Mouse (Mus musculus) lung, postnatal 0 days (tissue): ENCODE results near the gene Slc19a2. TPM values are rescaled to one million over a fixed set of nuclear protein-coding genes. Genes with fewer than 3 reads are reported as not detected.

Experiments
- ATAC-seq: fragments of 200-750 bp; cut with Nextera tagmentation; 2 replicates; pipeline ENCODE4 v1.8.0; 2017; ENCODE audit warnings: moderate library complexity
- DNase-seq: peaks from one replicate; pipeline ENCODE4 v3.0.0-alpha.2; 2016; ENCODE audit warnings: low spot score
- H3K27ac ChIP-seq: fragments of 300-500 bp; sonication (generic); 2 replicates; pipeline ENCODE4 v1.5.1; 2014; ENCODE audit warnings: antibody characterized with exemption, mild to moderate bottlenecking, low read length, mixed read lengths
- H3K27me3 ChIP-seq: fragments of 300-500 bp; sonication (generic); replicated peaks from 2 replicates; pipeline ENCODE4 v1.6.1; 2014; ENCODE audit warnings: low read length, mixed read lengths; ENCODE audit not compliant: insufficient read depth
- H3K36me3 ChIP-seq: fragments of 300-500 bp; sonication (generic); 2 replicates; pipeline ENCODE4 v1.6.1; 2014; ENCODE audit warnings: low read length, mixed read lengths; ENCODE audit not compliant: insufficient read depth
- H3K4me1 ChIP-seq: fragments of 300-500 bp; sonication (generic); 2 replicates; pipeline ENCODE4 v1.6.1; 2014; ENCODE audit warnings: antibody characterized with exemption, low read depth, low read length, mixed read lengths; ENCODE audit not compliant: insufficient read depth
- H3K4me2 ChIP-seq: fragments of 300-500 bp; sonication (generic); replicated peaks from 2 replicates; pipeline ENCODE4 v1.6.1; 2014; ENCODE audit warnings: low read depth, mild to moderate bottlenecking, low read length, moderate library complexity, mixed read lengths
- H3K4me3 ChIP-seq: fragments of 300-500 bp; sonication (generic); 2 replicates; pipeline ENCODE4 v1.5.1; 2014; ENCODE audit warnings: low read depth, low read length
- H3K9ac ChIP-seq: fragments of 300-500 bp; sonication (generic); replicated peaks from 2 replicates; pipeline ENCODE4 v1.6.1; 2014; ENCODE audit warnings: low read depth, mild to moderate bottlenecking
- H3K9me3 ChIP-seq: fragments of 300-500 bp; sonication (generic); 2 replicates; pipeline ENCODE4 v1.6.1; 2016; ENCODE audit warnings: low read length, mixed read lengths
- CTCF ChIP-seq: IDR thresholded peaks from 2 replicates; pipeline ENCODE4 v1.5.1; 2016; ENCODE audit warnings: antibody characterized with exemption, mild to moderate bottlenecking
- EP300 ChIP-seq: IDR thresholded peaks from 2 replicates; pipeline ENCODE4 v1.6.1; 2016; ENCODE audit warnings: antibody characterized with exemption, mild to moderate bottlenecking, control low read depth
- WGBS: fragments of 180-500 bp; shearing (Covaris S2); extraction: QIAGEN DNeasy Blood & Tissue Kit; methylation state at CpG from one replicate; pipeline ENCODE4 v1.1.7; 2014; 5-methylcytosine and 5-hydroxymethylcytosine counted together
- polyA plus RNA-seq: library from polyadenylated mRNA; unstranded; fragments of >200 nt; fragmentation: Nextera tagmentation; extraction: Ambion mirVana; gene quantifications from 2 replicates; pipeline ENCODE4 v1.2.1, GENCODE M21; 2015

Slc19a2 gene
- polyA plus RNA-seq, 1 experiment from 2014 or later: 3.9 TPM

DNA sequence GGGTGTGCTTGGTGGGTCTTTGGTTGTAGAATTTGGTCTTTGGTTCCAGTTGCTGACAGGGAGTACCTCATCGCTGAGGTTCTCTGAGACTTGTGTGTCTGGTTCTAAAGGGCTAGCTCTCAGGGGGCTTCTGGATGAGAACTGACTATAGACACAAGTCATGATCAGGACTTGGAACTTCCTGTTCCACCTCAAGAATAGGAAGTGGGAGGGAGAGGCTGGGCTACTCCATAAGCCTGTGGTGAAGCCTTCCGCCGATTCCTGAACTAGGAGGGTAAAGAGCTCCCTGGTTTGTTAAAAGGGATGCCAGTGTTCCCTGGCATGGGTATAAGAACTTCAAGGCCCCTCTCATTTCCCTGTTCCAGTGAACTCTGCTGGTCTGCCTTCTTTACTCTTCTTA is 35.2 kb downstream of the Slc19a2 start:
- H3K9ac ChIP-seq: no peak overlapping the region
- no peaks in the 10 kb centered on the region for H3K27me3 ChIP-seq
- H3K4me3 ChIP-seq: no peak overlapping the region
- no peaks in the 10 kb centered on the region for H3K36me3 ChIP-seq
- 94% methylated on average over 3 of the region's 3 CpGs for WGBS
- H3K9me3 ChIP-seq: no peaks in the 10 kb centered on the region
- no peak for ATAC-seq
- no peak overlapping the region for H3K4me2 ChIP-seq
- no peak overlapping the region for H3K27ac ChIP-seq
- no peak for DNase-seq
- TF ChIP-seq CTCF: no peak
- TF ChIP-seq EP300: no peak
- no peaks in the 10 kb centered on the region for H3K4me1 ChIP-seq

DNA sequence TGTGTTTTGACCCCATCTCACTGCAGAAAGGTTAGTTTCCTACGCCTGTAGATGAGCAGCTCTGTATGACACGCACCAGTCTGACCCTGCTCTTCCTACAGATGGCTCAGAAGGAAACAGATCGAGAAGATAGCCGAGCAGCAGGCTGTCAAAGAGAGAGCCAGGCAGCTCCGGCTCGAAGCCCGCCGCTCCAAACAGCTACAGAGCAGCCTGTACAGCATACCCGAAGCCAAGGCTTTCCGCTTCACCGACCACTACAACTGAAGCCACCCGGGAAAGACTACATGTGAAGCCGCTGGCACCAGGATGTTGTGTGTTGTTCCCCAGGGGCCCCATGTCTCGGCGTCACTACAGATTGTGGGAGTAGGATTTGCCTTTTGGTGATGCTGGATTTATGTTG is 38.6 kb downstream of the Slc19a2 start:
- Histone ChIP-seq H3K4me2 (no peak overlapping the region), H3K9ac (no peak overlapping the region), H3K36me3 (peaks cover 7% of the 10 kb centered on the region; the same call in 1 of the 2 replicates), H3K4me3 (no peak overlapping the region), H3K9me3 (no peaks in the 10 kb centered on the region), H3K27me3 (no peaks in the 10 kb centered on the region), H3K27ac (no peak overlapping the region), H3K4me1 (no peaks in the 10 kb centered on the region)
- 55% methylated on average over 15 of the region's 15 CpGs for WGBS
- no peak for TF ChIP-seq CTCF
- TF ChIP-seq EP300: no peak
- ATAC-seq: no peak
- DNase-seq: no peak

DNA sequence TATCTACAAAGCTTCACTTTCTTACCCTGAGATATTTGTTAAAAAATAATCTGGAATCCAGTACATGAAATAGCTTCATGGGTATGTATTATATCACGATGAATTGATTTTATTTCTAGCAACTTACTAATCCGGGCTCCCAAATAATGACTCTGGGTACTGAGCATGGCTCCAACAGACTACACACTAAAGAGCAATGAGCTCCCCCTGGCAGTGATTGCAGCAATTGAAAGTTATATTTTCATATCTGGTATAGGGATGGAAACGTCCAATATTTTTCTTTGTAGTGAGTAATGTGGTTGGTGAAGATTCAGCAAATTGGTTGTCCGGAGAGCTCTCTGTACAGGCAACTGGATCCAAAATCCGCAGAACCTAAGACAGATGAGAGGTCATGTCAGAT is 43.2 kb downstream of the Slc19a2 start:
- Histone ChIP-seq H3K27ac (no peak overlapping the region), H3K4me1 (no peaks in the 10 kb centered on the region), H3K9me3 (no peaks in the 10 kb centered on the region), H3K4me3 (no peak overlapping the region), H3K9ac (no peak overlapping the region), H3K27me3 (no peaks in the 10 kb centered on the region), H3K4me2 (no peak overlapping the region), H3K36me3 (peaks cover 8% of the 10 kb centered on the region; the same call in 1 of the 2 replicates)
- TF ChIP-seq EP300 (no peak), CTCF (peak; percentile 39)
- DNase-seq (no peak), ATAC-seq (no peak)
- 84% methylated on average over 5 of the region's 5 CpGs for WGBS

DNA sequence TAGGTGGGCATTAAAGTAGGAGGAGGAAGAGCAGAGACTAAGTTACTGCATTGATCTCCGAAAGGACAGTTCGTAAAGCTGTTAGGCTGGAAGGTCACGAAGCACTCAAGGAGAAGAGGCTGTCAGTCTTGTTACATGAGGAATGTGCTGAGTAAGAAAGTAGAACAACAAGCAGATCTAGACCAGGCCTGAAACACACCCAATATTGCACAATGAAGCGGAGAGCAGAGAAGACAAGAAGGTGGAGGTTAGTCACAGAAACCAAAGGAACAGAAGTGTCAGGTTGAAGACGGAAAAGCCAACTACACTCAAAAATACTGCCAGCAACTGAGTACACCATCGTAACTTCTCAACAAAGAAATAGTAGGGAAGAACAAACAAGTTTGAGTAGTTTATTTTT is 45.2 kb downstream of the Slc19a2 start:
- peak; percentile 62 for ATAC-seq
- H3K27ac ChIP-seq: no peak overlapping the region
- H3K4me3 ChIP-seq: no peak overlapping the region
- peak; percentile 30; the same call in 1 of the 2 replicates for TF ChIP-seq EP300
- no peak for TF ChIP-seq CTCF
- H3K9me3 ChIP-seq: no peaks in the 10 kb centered on the region
- DNase-seq: peak; percentile 66
- H3K36me3 ChIP-seq: peaks cover 20% of the 10 kb centered on the region; the same call in 1 of the 2 replicates
- no peaks in the 10 kb centered on the region for H3K4me1 ChIP-seq
- no peaks in the 10 kb centered on the region for H3K27me3 ChIP-seq
- no peak overlapping the region for H3K4me2 ChIP-seq
- 73% methylated on average over 6 of the region's 6 CpGs for WGBS
- no peak overlapping the region for H3K9ac ChIP-seq

DNA sequence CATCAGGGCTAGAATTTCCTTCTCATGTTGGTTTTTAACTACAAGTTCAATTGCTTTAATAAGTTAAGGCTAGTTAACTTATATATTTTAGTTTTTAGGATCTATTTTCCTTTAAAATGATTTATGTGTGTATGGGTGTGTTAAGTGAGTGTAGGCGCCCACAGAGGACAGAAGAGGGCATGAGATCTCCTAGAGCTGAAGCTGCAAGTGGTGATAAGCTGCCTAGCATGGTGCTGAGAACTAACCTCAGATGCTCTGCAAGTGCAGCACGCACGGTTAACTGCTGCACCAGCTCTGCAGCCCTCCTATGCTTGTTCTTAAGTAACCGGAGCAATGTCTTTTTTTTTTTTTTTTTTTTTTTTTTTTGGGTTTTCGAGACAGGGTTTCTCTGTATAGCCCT is 47.6 kb downstream of the Slc19a2 start:
- no peaks in the 10 kb centered on the region for H3K9me3 ChIP-seq
- H3K27ac ChIP-seq: no peak overlapping the region
- H3K27me3 ChIP-seq: no peaks in the 10 kb centered on the region
- no peak overlapping the region for H3K4me2 ChIP-seq
- no peak for TF ChIP-seq CTCF
- no peak for TF ChIP-seq EP300
- no peak overlapping the region for H3K4me3 ChIP-seq
- H3K9ac ChIP-seq: no peak overlapping the region
- DNase-seq (no peak), ATAC-seq (no peak)
- H3K4me1 ChIP-seq: no peaks in the 10 kb centered on the region
- H3K36me3 ChIP-seq: peaks cover 19% of the 10 kb centered on the region; the same call in 1 of the 2 replicates
- 92% methylated on average over 4 of the region's 5 CpGs for WGBS

DNA sequence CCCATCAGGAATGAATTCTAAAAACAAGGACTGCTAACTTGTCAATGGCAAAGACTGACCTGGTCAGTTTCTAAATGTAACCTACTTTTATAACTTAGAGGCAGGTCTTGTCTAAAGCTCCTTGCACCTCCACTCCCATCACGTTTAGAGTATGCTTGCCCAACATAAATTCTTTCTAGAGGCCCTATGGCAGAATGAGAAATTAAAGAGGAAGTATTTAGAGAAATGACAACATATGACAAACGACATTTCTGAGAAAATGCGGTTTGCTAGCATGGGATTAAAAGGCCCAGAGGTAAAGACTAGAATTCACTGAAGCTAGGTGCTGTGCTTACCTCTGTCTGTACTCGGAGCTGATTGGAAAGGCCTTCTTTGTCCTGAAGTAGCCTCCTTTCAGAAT is 53.1 kb downstream of the Slc19a2 start:
- Histone ChIP-seq H3K27ac (no peak overlapping the region), H3K4me2 (no peak overlapping the region), H3K4me1 (no peaks in the 10 kb centered on the region), H3K36me3 (peaks cover 17% of the 10 kb centered on the region; the same call in 1 of the 2 replicates), H3K4me3 (no peak overlapping the region), H3K9me3 (no peaks in the 10 kb centered on the region), H3K9ac (no peak overlapping the region), H3K27me3 (no peaks in the 10 kb centered on the region)
- no peak for ATAC-seq
- DNase-seq: no peak
- 87% methylated on average over 4 of the region's 4 CpGs for WGBS
- TF ChIP-seq EP300 (no peak), CTCF (no peak)

DNA sequence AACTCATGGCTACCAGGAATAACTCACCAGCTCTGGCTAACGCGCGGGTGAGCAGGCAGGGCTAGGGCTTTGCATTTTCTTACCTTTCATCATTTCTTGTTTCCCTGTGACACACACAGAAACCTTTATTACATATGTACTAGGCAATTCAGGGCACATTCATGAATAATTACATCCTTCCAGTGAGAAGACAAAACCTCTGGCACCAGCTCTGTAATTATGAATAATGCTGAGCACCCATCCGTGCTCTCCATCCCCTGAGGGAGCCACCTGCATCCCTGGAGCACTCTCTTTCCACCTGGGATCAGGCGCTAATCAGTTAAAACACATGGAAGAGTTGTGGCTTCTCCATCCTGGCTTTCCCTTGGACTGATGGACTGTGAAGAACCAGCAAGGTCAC is 55.0 kb downstream of the Slc19a2 start, which contains the start of gene Nme7:
Gene Nme7 (plus strand): TSS at position 301 of the 400 bp plus-strand sequence.
- Histone ChIP-seq H3K27ac (no peak within 1 kb of the TSS), H3K27me3 (no peaks in the 10 kb centered on the region), H3K9ac (no peak within 1 kb of the TSS), H3K9me3 (no peaks in the 10 kb centered on the region), H3K4me1 (peaks cover 6% of the 10 kb centered on the region; the same call in 1 of the 2 replicates), H3K4me2 (no peak within 1 kb of the TSS), H3K4me3 (no peak within 1 kb of the TSS), H3K36me3 (peaks cover 7% of the 10 kb centered on the region; the same call in 1 of the 2 replicates)
- 77% methylated on average over 5 of the region's 5 CpGs for WGBS
- TF ChIP-seq EP300 (no peak), CTCF (no peak)
- no peak for ATAC-seq
- DNase-seq: no peak
